Mouse (Mus musculus): ENCODE measurements at regions not wholly inside any gene's neighbourhood (a gene's known extent, or its start where the extent isn't known, plus 50 kb on each side); places are given as distances from the start of the nearest gene placed in this dataset.

GRCm38 (mm10) chr9:41474945-41475297, 313.4 kb upstream of the Ubash3b start:
- H3K9me3 ChIP-seq (ENCODE audit: control insufficient read depth, low read length), result no peaks in the 10 kb centered on the region
- no peaks in the 10 kb centered on the region for H3K4me1 ChIP-seq (ENCODE audit: control insufficient read depth)
- TF ChIP-seq GATA1 (IDR thresholded peaks at IDR 0.05; ENCODE audit: low read length) (no peak), TAL1 (IDR thresholded peaks at IDR 0.05; ENCODE audit: low read length) (no peak)
- no peak overlapping the region for H3K4me3 ChIP-seq (replicated peaks)
- no peaks in the 10 kb centered on the region for H3K27me3 ChIP-seq (ENCODE audit: control insufficient read depth)
- H3K36me3 ChIP-seq (ENCODE audit: control insufficient read depth), result no peaks in the 10 kb centered on the region

GRCm38 (mm10) chr9:41474244-41474944, 312.9 kb upstream of the Ubash3b start:
- Histone ChIP-seq H3K9me3 (ENCODE audit: control insufficient read depth, low read length) (no peaks in the 10 kb centered on the region), H3K4me1 (ENCODE audit: control insufficient read depth) (no peaks in the 10 kb centered on the region), H3K36me3 (ENCODE audit: control insufficient read depth) (no peaks in the 10 kb centered on the region), H3K4me3 (replicated peaks) (no peak overlapping the region), H3K27me3 (ENCODE audit: control insufficient read depth) (no peaks in the 10 kb centered on the region)
- TF ChIP-seq TAL1 (IDR thresholded peaks at IDR 0.05; ENCODE audit: low read length) (no peak), GATA1 (IDR thresholded peaks at IDR 0.05; ENCODE audit: low read length) (no peak)

GRCm38 (mm10) chr9:41473506-41473905, 312.0 kb upstream of the Ubash3b start:
- Histone ChIP-seq H3K4me3 (replicated peaks) (no peak overlapping the region), H3K4me1 (ENCODE audit: control insufficient read depth) (no peaks in the 10 kb centered on the region), H3K27me3 (ENCODE audit: control insufficient read depth) (no peaks in the 10 kb centered on the region), H3K36me3 (ENCODE audit: control insufficient read depth) (no peaks in the 10 kb centered on the region), H3K9me3 (ENCODE audit: control insufficient read depth, low read length) (no peaks in the 10 kb centered on the region)
- TF ChIP-seq GATA1 (IDR thresholded peaks at IDR 0.05; ENCODE audit: low read length), result no peak
- TF ChIP-seq TAL1 (IDR thresholded peaks at IDR 0.05; ENCODE audit: low read length), result no peak

- Histone ChIP-seq H3K4me3 (replicated peaks) (no peak overlapping the region), H3K4me1 (ENCODE audit: control insufficient read depth) (no peaks in the 10 kb centered on the region), H3K27me3 (ENCODE audit: control insufficient read depth) (no peaks in the 10 kb centered on the region), H3K9me3 (ENCODE audit: control insufficient read depth, low read length) (no peaks in the 10 kb centered on the region), H3K36me3 (ENCODE audit: control insufficient read depth) (no peaks in the 10 kb centered on the region)
- TF ChIP-seq GATA1 (IDR thresholded peaks at IDR 0.05; ENCODE audit: low read length), result no peak
- TF ChIP-seq TAL1 (IDR thresholded peaks at IDR 0.05; ENCODE audit: low read length), result no peak
These were observed 309.8 kb upstream of the Ubash3b start for GRCm38 (mm10) chr9:41471345-41471744.

- Histone ChIP-seq H3K4me3 (replicated peaks) (no peak overlapping the region), H3K36me3 (ENCODE audit: control insufficient read depth) (no peaks in the 10 kb centered on the region), H3K27me3 (ENCODE audit: control insufficient read depth) (no peaks in the 10 kb centered on the region), H3K9me3 (ENCODE audit: control insufficient read depth, low read length) (no peaks in the 10 kb centered on the region), H3K4me1 (ENCODE audit: control insufficient read depth) (no peaks in the 10 kb centered on the region)
- no peak for TF ChIP-seq GATA1 (IDR thresholded peaks at IDR 0.05; ENCODE audit: low read length)
- TF ChIP-seq TAL1 (IDR thresholded peaks at IDR 0.05; ENCODE audit: low read length), result no peak
These were observed 308.5 kb upstream of the Ubash3b start for GRCm38 (mm10) chr9:41470010-41470409.

GRCm38 (mm10) chr9:41469414-41469813, 307.9 kb upstream of the Ubash3b start:
- Histone ChIP-seq H3K4me3 (replicated peaks) (no peak overlapping the region), H3K4me1 (ENCODE audit: control insufficient read depth) (no peaks in the 10 kb centered on the region), H3K9me3 (ENCODE audit: control insufficient read depth, low read length) (no peaks in the 10 kb centered on the region), H3K27me3 (ENCODE audit: control insufficient read depth) (no peaks in the 10 kb centered on the region), H3K36me3 (ENCODE audit: control insufficient read depth) (no peaks in the 10 kb centered on the region)
- TF ChIP-seq GATA1 (IDR thresholded peaks at IDR 0.05; ENCODE audit: low read length) (no peak), TAL1 (IDR thresholded peaks at IDR 0.05; ENCODE audit: low read length) (no peak)

- Histone ChIP-seq H3K36me3 (ENCODE audit: control insufficient read depth) (no peaks in the 10 kb centered on the region), H3K4me1 (ENCODE audit: control insufficient read depth) (no peaks in the 10 kb centered on the region), H3K27me3 (ENCODE audit: control insufficient read depth) (no peaks in the 10 kb centered on the region), H3K4me3 (replicated peaks) (no peak overlapping the region), H3K9me3 (ENCODE audit: control insufficient read depth, low read length) (no peaks in the 10 kb centered on the region)
- TF ChIP-seq TAL1 (IDR thresholded peaks at IDR 0.05; ENCODE audit: low read length) (no peak), GATA1 (IDR thresholded peaks at IDR 0.05; ENCODE audit: low read length) (no peak)
These were observed 302.7 kb upstream of the Ubash3b start for GRCm38 (mm10) chr9:41464057-41464685.

GRCm38 (mm10) chr9:41461742-41462141, 300.2 kb upstream of the Ubash3b start:
- H3K4me3 ChIP-seq (replicated peaks), result no peak overlapping the region
- no peaks in the 10 kb centered on the region for H3K36me3 ChIP-seq (ENCODE audit: control insufficient read depth)
- H3K27me3 ChIP-seq (ENCODE audit: control insufficient read depth), result no peaks in the 10 kb centered on the region
- no peak for TF ChIP-seq GATA1 (IDR thresholded peaks at IDR 0.05; ENCODE audit: low read length)
- TF ChIP-seq TAL1 (IDR thresholded peaks at IDR 0.05; ENCODE audit: low read length), result no peak
- H3K9me3 ChIP-seq (ENCODE audit: control insufficient read depth, low read length), result no peaks in the 10 kb centered on the region
- H3K4me1 ChIP-seq (ENCODE audit: control insufficient read depth), result no peaks in the 10 kb centered on the region

GRCm38 (mm10) chr9:41460709-41461108, 299.2 kb upstream of the Ubash3b start:
- TF ChIP-seq TAL1 (IDR thresholded peaks at IDR 0.05; ENCODE audit: low read length), result no peak
- no peak for TF ChIP-seq GATA1 (IDR thresholded peaks at IDR 0.05; ENCODE audit: low read length)
- H3K4me3 ChIP-seq (replicated peaks), result no peak overlapping the region
- H3K9me3 ChIP-seq (ENCODE audit: control insufficient read depth, low read length), result no peaks in the 10 kb centered on the region
- H3K27me3 ChIP-seq (ENCODE audit: control insufficient read depth), result no peaks in the 10 kb centered on the region
- no peaks in the 10 kb centered on the region for H3K4me1 ChIP-seq (ENCODE audit: control insufficient read depth)
- H3K36me3 ChIP-seq (ENCODE audit: control insufficient read depth), result no peaks in the 10 kb centered on the region
